Mouse (Mus musculus): ENCODE data around the gene Sat1.

The Sat1 gene

GRCm38 (mm10) chrX:155166313-155166712 lies 49.9 kb downstream of the Sat1 start:
- no peak for DNase-seq (ENCODE audit: low read depth, low spot score)

- no peak for DNase-seq (ENCODE audit: low read depth, low spot score)
Observed at GRCm38 (mm10) chrX:155163553-155163952, 52.7 kb downstream of the Sat1 start.

Measured in mesoderm, embryonic 11.5 days (tissue).